In the genomic region with DNA sequence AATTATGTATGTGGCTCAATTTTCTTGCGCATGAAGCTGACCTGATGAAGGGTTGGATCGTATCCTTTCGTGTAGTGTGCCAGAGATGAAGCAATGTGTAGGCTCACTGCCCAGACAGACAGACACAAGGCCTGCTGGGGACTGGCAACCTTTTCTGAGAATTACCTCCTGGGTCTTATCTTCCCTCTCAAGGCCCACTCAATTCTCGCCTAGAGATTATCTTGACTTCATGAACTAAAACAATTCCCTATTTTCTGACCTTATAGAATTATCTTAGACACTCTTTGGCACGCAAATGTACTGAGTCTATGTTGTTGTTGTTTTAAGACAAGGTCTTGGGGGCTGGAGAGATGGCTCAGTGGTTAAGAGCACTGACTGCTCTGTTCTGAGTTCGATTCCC, we compare ENCODE assay signal across 11 mouse cellular contexts. TPM values are rescaled to one million over a fixed set of nuclear protein-coding genes. Genes with fewer than 3 reads are reported as not detected.
DNase-seq lines count a peak whose midpoint lies in the region; ATAC-seq and TF ChIP-seq lines count a peak whose summit lies in the region.
"Had no signal": no experiment of that assay in that cellular context is flagged by ENCODE, and none has a peak within 500 bp of the region (broad histone marks: within the 10 kb centered on the region; RNA-seq: fewer than 3 reads in every experiment).

No protein-coding gene starts in this region.

- no peak overlapping the region for H3K4me2 ChIP-seq in liver, postnatal 0 days (ENCODE audit: low read depth, low read length)
- no peak overlapping the region for H3K4me2 ChIP-seq in liver, embryonic 12.5 days
- H3K4me2 ChIP-seq: forebrain, embryonic 13.5 days had no signal

- H3K9me3 ChIP-seq in liver, postnatal 0 days (ENCODE audit: low read length), result no peaks in the 10 kb centered on the region
- no peaks in the 10 kb centered on the region for H3K9me3 ChIP-seq in liver, embryonic 12.5 days (replicated peaks)
- H3K9me3 ChIP-seq: forebrain, embryonic 13.5 days; hindbrain, embryonic 10.5 days had no signal

- TF ChIP-seq EP300 in liver, postnatal 0 days (IDR thresholded peaks at IDR 0.05; ENCODE audit: low read depth), result no peak

- no peak overlapping the region for H3K4me3 ChIP-seq in liver, postnatal 0 days (ENCODE audit: low read depth, low read length)
- no peak overlapping the region for H3K4me3 ChIP-seq in liver, embryonic 12.5 days
- H3K4me3 ChIP-seq: forebrain, embryonic 13.5 days; hindbrain, embryonic 10.5 days; myocyte had no signal

- no peak overlapping the region for H3K27ac ChIP-seq in liver, postnatal 0 days (ENCODE audit: low read depth)
- peak overlapping the region; percentile 17; the same call in 1 of the 2 replicates for H3K27ac ChIP-seq in liver, embryonic 12.5 days
- H3K27ac ChIP-seq: forebrain, embryonic 13.5 days; hindbrain, embryonic 10.5 days had no signal

- no peak overlapping the region for H3K9ac ChIP-seq in liver, postnatal 0 days (replicated peaks)
- H3K9ac ChIP-seq in liver, embryonic 12.5 days, result no peak overlapping the region
- H3K9ac ChIP-seq: forebrain, embryonic 13.5 days had no signal

- H3K27me3 ChIP-seq in liver, postnatal 0 days (ENCODE audit: insufficient read depth, low read length), result no peaks in the 10 kb centered on the region
- H3K27me3 ChIP-seq in liver, embryonic 12.5 days (replicated peaks), result no peaks in the 10 kb centered on the region
- H3K27me3 ChIP-seq: forebrain, embryonic 13.5 days had no signal

- peak; percentile 9 for DNase-seq in liver
- DNase-seq in liver, postnatal 0 days, result no peak
- DNase-seq in brain, adult 2 months (ENCODE audit: low read depth, low spot score), result peak; percentile 96
- DNase-seq in gastrocnemius, adult 8-10 months (ENCODE audit: low spot score in 2 of 2), result peak; percentile 58 to 60
- no peak for DNase-seq in thymus, postnatal 4 days
- no peak for DNase-seq in urinary bladder, adult 2 months (ENCODE audit: low spot score)
- DNase-seq in embryo, embryonic 11 days, result no peak

- TF ChIP-seq CTCF in liver, postnatal 0 days (IDR thresholded peaks at IDR 0.05; ENCODE audit: low read depth), result no peak

- no peak for ATAC-seq in liver, postnatal 0 days
- peak; percentile 85 for ATAC-seq in liver, embryonic 12.5 days
- ATAC-seq: forebrain, embryonic 13.5 days had no signal

- H3K4me1 ChIP-seq in liver, postnatal 0 days (ENCODE audit: insufficient read depth), result no peaks in the 10 kb centered on the region
- H3K4me1 ChIP-seq in liver, embryonic 12.5 days, result peaks cover 32% of the 10 kb centered on the region
- H3K4me1 ChIP-seq: forebrain, embryonic 13.5 days; hindbrain, embryonic 10.5 days had no signal

- 62% methylated on average over 6 of the region's 6 CpGs for WGBS in liver, postnatal 0 days (ENCODE audit: insufficient replicate concordance)
- 47% methylated on average over 6 of the region's 6 CpGs for WGBS in liver, embryonic 12.5 days (ENCODE audit: insufficient replicate concordance)

- H3K36me3 ChIP-seq in liver, postnatal 0 days (replicated peaks; ENCODE audit: insufficient read depth, low read length), result no peaks in the 10 kb centered on the region
- H3K36me3 ChIP-seq in liver, embryonic 12.5 days, result no peaks in the 10 kb centered on the region
- H3K36me3 ChIP-seq: hindbrain, embryonic 10.5 days had no signal

RNA-seq across cellular contexts. Expression of gene Smg1, which starts 22.6 kb away (rescaled TPM):
- 3.5 and 4.0 TPM in 2 replicates for polyA plus RNA-seq in liver, postnatal 0 days (2015; fragmentation: Nextera tagmentation; extraction: Ambion mirVana)
- 10 to 100 TPM; 21.4 to 34.1 (median 25.4) TPM for total RNA-seq in gastrocnemius, adult 8-10 months (2022)
- 10.3 and 10.8 TPM in 2 replicates for polyA plus RNA-seq in liver, embryonic 12.5 days (2016; fragmentation: Nextera tagmentation; extraction: Ambion mirVana)
- 41.9 and 46.2 TPM in 2 replicates for polyA plus RNA-seq in urinary bladder, adult 2 months (2012; rRNA removed)

Comparison
In these comparisons a context has a peak if more than half of its experiments do, and no peak if none do; other contexts are left out.
1. DNase-seq: peak in liver (single experiment), brain, adult 2 months (single experiment) and gastrocnemius, adult 8-10 months (2 of 2); none in liver, postnatal 0 days (single experiment), thymus, postnatal 4 days (single experiment), urinary bladder, adult 2 months (single experiment) and embryo, embryonic 11 days (single experiment).